Mouse (Mus musculus): ENCODE data around the gene Zbtb1. TPM values are rescaled to one million over a fixed set of nuclear protein-coding genes. Genes with fewer than 3 reads are reported as not detected.

Gene Zbtb1
- total and polyA plus RNA-seq, 2 experiments: 0.70 to 2.2 TPM

- no peaks in the 10 kb centered on the region for H3K27me3 ChIP-seq (ENCODE audit: control insufficient read depth, insufficient read depth, low read length)
- no peak overlapping the region for H3K9ac ChIP-seq (ENCODE audit: low read depth, low read length)
- DNase-seq (ENCODE audit: extremely low read depth, low read depth, low spot score): no peak
- WGBS: 82% methylated on average over 5 of the region's 5 CpGs
- H3K4me3 ChIP-seq (ENCODE audit: insufficient read depth, low read depth, low read length): no peak overlapping the region
- no peak overlapping the region for H3K27ac ChIP-seq (replicated peaks; ENCODE audit: insufficient read depth, low read depth, low read length)
- H3K36me3 ChIP-seq (ENCODE audit: control insufficient read depth, insufficient read depth, low read length): no peaks in the 10 kb centered on the region; the same call in 1 of the 2 replicates
- no peaks in the 10 kb centered on the region for H3K79me2 ChIP-seq (ENCODE audit: control insufficient read depth, insufficient read depth, low read length)
- no peak for TF ChIP-seq CTCF (IDR thresholded peaks at IDR 0.05; ENCODE audit: low read depth, low read length)
- TF ChIP-seq POLR2A (IDR thresholded peaks at IDR 0.05; ENCODE audit: extremely low read depth, insufficient read depth, low read length): no peak
- no peaks in the 10 kb centered on the region for H3K4me1 ChIP-seq (ENCODE audit: control insufficient read depth, insufficient read depth, low read length)
These were observed 22.9 kb downstream of the Zbtb1 start for GRCm38 (mm10) chr12:76392979-76393378.

- no peaks in the 10 kb centered on the region for H3K79me2 ChIP-seq (ENCODE audit: control insufficient read depth, insufficient read depth, low read length)
- DNase-seq (ENCODE audit: extremely low read depth, low read depth, low spot score): no peak
- 94% methylated on average over 5 of the region's 5 CpGs for WGBS
- no peaks in the 10 kb centered on the region for H3K27me3 ChIP-seq (ENCODE audit: control insufficient read depth, insufficient read depth, low read length)
- TF ChIP-seq CTCF (IDR thresholded peaks at IDR 0.05; ENCODE audit: low read depth, low read length) (no peak), POLR2A (IDR thresholded peaks at IDR 0.05; ENCODE audit: extremely low read depth, insufficient read depth, low read length) (no peak)
- no peak overlapping the region for H3K9ac ChIP-seq (ENCODE audit: low read depth, low read length)
- no peaks in the 10 kb centered on the region; the same call in 1 of the 2 replicates for H3K36me3 ChIP-seq (ENCODE audit: control insufficient read depth, insufficient read depth, low read length)
- no peak overlapping the region for H3K27ac ChIP-seq (replicated peaks; ENCODE audit: insufficient read depth, low read depth, low read length)
- no peak overlapping the region for H3K4me3 ChIP-seq (ENCODE audit: insufficient read depth, low read depth, low read length)
- no peaks in the 10 kb centered on the region for H3K4me1 ChIP-seq (ENCODE audit: control insufficient read depth, insufficient read depth, low read length)
These were observed 27.2 kb downstream of the Zbtb1 start for GRCm38 (mm10) chr12:76397281-76397680.

GRCm38 (mm10) chr12:76401674-76402073 is 31.6 kb downstream of the Zbtb1 start:
- no peak for DNase-seq (ENCODE audit: extremely low read depth, low read depth, low spot score)
- H3K4me1 ChIP-seq (ENCODE audit: control insufficient read depth, insufficient read depth, low read length): peaks cover 16% of the 10 kb centered on the region; the same call in 1 of the 2 replicates
- H3K36me3 ChIP-seq (ENCODE audit: control insufficient read depth, insufficient read depth, low read length): no peaks in the 10 kb centered on the region
- no peaks in the 10 kb centered on the region for H3K79me2 ChIP-seq (ENCODE audit: control insufficient read depth, insufficient read depth, low read length)
- WGBS: 65% methylated on average over 3 of the region's 3 CpGs
- H3K4me3 ChIP-seq (ENCODE audit: insufficient read depth, low read depth, low read length): no peak overlapping the region
- no peak overlapping the region for H3K27ac ChIP-seq (replicated peaks; ENCODE audit: insufficient read depth, low read depth, low read length)
- TF ChIP-seq POLR2A (IDR thresholded peaks at IDR 0.05; ENCODE audit: extremely low read depth, insufficient read depth, low read length): no peak
- peak; percentile 37; the same call in 1 of the 2 replicates for TF ChIP-seq CTCF (IDR thresholded peaks at IDR 0.05; ENCODE audit: low read depth, low read length)
- H3K9ac ChIP-seq (ENCODE audit: low read depth, low read length): no peak overlapping the region
- H3K27me3 ChIP-seq (ENCODE audit: control insufficient read depth, insufficient read depth, low read length): no peaks in the 10 kb centered on the region

GRCm38 (mm10) chr12:76402991-76403885 is 33.2 kb downstream of the Zbtb1 start:
- TF ChIP-seq POLR2A (IDR thresholded peaks at IDR 0.05; ENCODE audit: extremely low read depth, insufficient read depth, low read length) (no peak), CTCF (IDR thresholded peaks at IDR 0.05; ENCODE audit: low read depth, low read length) (no peak)
- peak; percentile 21 for DNase-seq (ENCODE audit: extremely low read depth, low read depth, low spot score)

GRCm38 (mm10) chr12:76403886-76404537 is 33.9 kb downstream of the Zbtb1 start, which contains the start of gene Hspa2:
Gene Hspa2 (plus strand): TSS chr12:76404176.
- Histone ChIP-seq H3K27ac (replicated peaks; ENCODE audit: insufficient read depth, low read depth, low read length) (peak within 1 kb of the TSS; percentile 98), H3K36me3 (ENCODE audit: control insufficient read depth, insufficient read depth, low read length) (no peaks in the 10 kb centered on the region), H3K4me3 (ENCODE audit: insufficient read depth, low read depth, low read length) (peak within 1 kb of the TSS; percentile 96), H3K4me1 (ENCODE audit: control insufficient read depth, insufficient read depth, low read length) (peaks cover 16% of the 10 kb centered on the region; the same call in 1 of the 2 replicates), H3K27me3 (ENCODE audit: control insufficient read depth, insufficient read depth, low read length) (no peaks in the 10 kb centered on the region), H3K9ac (ENCODE audit: low read depth, low read length) (peak within 1 kb of the TSS; percentile 92), H3K79me2 (ENCODE audit: control insufficient read depth, insufficient read depth, low read length) (no peaks in the 10 kb centered on the region)
- TF ChIP-seq CTCF (IDR thresholded peaks at IDR 0.05; ENCODE audit: low read depth, low read length) (no peak), POLR2A (IDR thresholded peaks at IDR 0.05; ENCODE audit: extremely low read depth, insufficient read depth, low read length) (peak; percentile 97)
- under 1% methylated on average over 53 of the region's 54 CpGs for WGBS
- peak; percentile 94 for DNase-seq (ENCODE audit: extremely low read depth, low read depth, low spot score)

More at GRCm38 (mm10) chr12:76402991-76403885, 33.2 kb downstream of the Zbtb1 start:
- no peaks in the 10 kb centered on the region for H3K27me3 ChIP-seq (ENCODE audit: control insufficient read depth, insufficient read depth, low read length)
- 7% methylated on average over 54 of the region's 54 CpGs for WGBS
- H3K27ac ChIP-seq (replicated peaks; ENCODE audit: insufficient read depth, low read depth, low read length): peak overlapping the region; percentile 98
- H3K79me2 ChIP-seq (ENCODE audit: control insufficient read depth, insufficient read depth, low read length): no peaks in the 10 kb centered on the region
- no peaks in the 10 kb centered on the region for H3K36me3 ChIP-seq (ENCODE audit: control insufficient read depth, insufficient read depth, low read length)
- H3K4me1 ChIP-seq (ENCODE audit: control insufficient read depth, insufficient read depth, low read length): peaks cover 16% of the 10 kb centered on the region; the same call in 1 of the 2 replicates
- peak overlapping the region; percentile 96 for H3K4me3 ChIP-seq (ENCODE audit: insufficient read depth, low read depth, low read length)
- H3K9ac ChIP-seq (ENCODE audit: low read depth, low read length): peak overlapping the region; percentile 92

All from liver, adult 2 months (tissue).